Mouse (Mus musculus) C2C12 (cell line): ENCODE results near the gene Tcaf2.

Source experiments
- CTCF ChIP-seq: IDR thresholded peaks from one replicate; pipeline ENCODE4 v1.5.1; 2011; ENCODE audit not compliant: control insufficient read depth, insufficient read depth, insufficient read length
- FOSL1 ChIP-seq: IDR thresholded peaks from one replicate; pipeline ENCODE4 v1.8.0; 2011; ENCODE audit warnings: mild to moderate bottlenecking, low read length; ENCODE audit not compliant: poor library complexity, insufficient read depth, severe bottlenecking
- MAX ChIP-seq: IDR thresholded peaks from one replicate; pipeline ENCODE4 v1.6.1; 2011; ENCODE audit warnings: mild to moderate bottlenecking, control low read depth
- USF1 ChIP-seq: IDR thresholded peaks from one replicate; pipeline ENCODE4 v1.6.1; 2011; ENCODE audit warnings: low read depth, mild to moderate bottlenecking, control low read depth, moderate library complexity

DNA sequence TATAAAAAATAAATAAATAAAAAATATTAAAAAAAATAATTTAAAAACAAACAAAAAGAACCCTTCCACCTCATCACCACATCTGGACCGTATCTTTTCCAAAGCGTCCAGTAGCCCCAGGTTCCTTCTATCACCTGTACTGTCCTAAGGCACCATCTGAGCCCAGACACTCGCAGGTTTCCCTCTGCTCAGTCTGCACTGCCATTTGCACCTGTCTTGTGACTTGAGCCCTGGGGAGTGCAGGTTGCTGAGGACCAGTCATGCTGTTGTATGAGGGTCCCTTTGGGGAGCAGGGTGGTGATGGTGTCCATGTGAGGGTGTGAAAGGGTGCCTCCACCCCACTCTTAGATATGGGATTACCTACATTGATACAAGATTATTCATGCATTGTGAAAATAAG, 31.0 kb upstream of the Tcaf2 start:
- TF ChIP-seq CTCF (no peak), USF1 (no peak), MAX (no peak), FOSL1 (no peak)
